Mouse (Mus musculus) bone marrow, adult 2 months (tissue): Measurements from ENCODE around the gene Wdr86. TPM values are rescaled to one million over a fixed set of nuclear protein-coding genes. Genes with fewer than 3 reads are reported as not detected.

Experiments used
- H3K27ac ChIP-seq: fragments of 200-500 bp; 2 replicates; pipeline ENCODE4 v1.5.1; 2012; ENCODE audit warnings: low read depth, mild to moderate bottlenecking, control low read depth, inconsistent platforms, low read length; ENCODE audit not compliant: control insufficient read depth, poor library complexity, insufficient read depth
- H3K4me1 ChIP-seq: fragments of 200-500 bp; 2 replicates; pipeline ENCODE4 v1.6.1; 2011; ENCODE audit warnings: low read length; ENCODE audit not compliant: control insufficient read depth, insufficient read depth
- H3K4me3 ChIP-seq: fragments of 200-500 bp; replicated peaks from 2 replicates; pipeline ENCODE3; 2011; ENCODE audit warnings: mild to moderate bottlenecking, low read depth, low read length, control low read depth; ENCODE audit not compliant: control insufficient read depth
- CTCF ChIP-seq: fragments of 200-500 bp; IDR thresholded peaks from 2 replicates; pipeline ENCODE4 v1.5.1; 2011; ENCODE audit warnings: low read length, control low read depth; ENCODE audit not compliant: control insufficient read depth, insufficient read depth
- POLR2A ChIP-seq: fragments of 200-500 bp; IDR thresholded peaks from 2 replicates; pipeline ENCODE4 v1.6.1; 2011; ENCODE audit warnings: low read depth, mild to moderate bottlenecking, control low read depth, low read length, borderline replicate concordance; ENCODE audit not compliant: control insufficient read depth
- WGBS: fragments of 180-500 bp; shearing (Covaris S2); methylation state at CpG from one replicate; pipeline ENCODE4 v1.1.7; 2018; 5-methylcytosine and 5-hydroxymethylcytosine counted together
- polyA plus RNA-seq: library from polyadenylated mRNA; stranded (reverse); fragments of >200 nt; gene quantifications from 2 replicates; pipeline ENCODE4 v1.2.4, GENCODE M21; 2011; ENCODE audit warnings: low replicate concordance; ENCODE audit not compliant: missing spikeins, insufficient read depth, insufficient read length

Wdr86 gene
- polyA plus RNA-seq, 1 experiment = 9.1 TPM

GRCm38 (mm10) chr5:24725897-24726296, 4.6 kb downstream of the Wdr86 start:
- H3K27ac ChIP-seq = no peak overlapping the region; the same call in 1 of the 2 replicates
- no peak for TF ChIP-seq CTCF
- TF ChIP-seq POLR2A = no peak
- no peaks in the 10 kb centered on the region for H3K4me1 ChIP-seq
- WGBS = 79% methylated on average over 6 of the region's 6 CpGs
- no peak overlapping the region for H3K4me3 ChIP-seq

- no peak for TF ChIP-seq CTCF
- TF ChIP-seq POLR2A = no peak
- no peak overlapping the region for H3K27ac ChIP-seq
- no peaks in the 10 kb centered on the region for H3K4me1 ChIP-seq
- H3K4me3 ChIP-seq = no peak overlapping the region
- WGBS = 69% methylated on average over 5 of the region's 5 CpGs
Measured at GRCm38 (mm10) chr5:24724805-24725204, 5.7 kb downstream of the Wdr86 start.

DNA sequence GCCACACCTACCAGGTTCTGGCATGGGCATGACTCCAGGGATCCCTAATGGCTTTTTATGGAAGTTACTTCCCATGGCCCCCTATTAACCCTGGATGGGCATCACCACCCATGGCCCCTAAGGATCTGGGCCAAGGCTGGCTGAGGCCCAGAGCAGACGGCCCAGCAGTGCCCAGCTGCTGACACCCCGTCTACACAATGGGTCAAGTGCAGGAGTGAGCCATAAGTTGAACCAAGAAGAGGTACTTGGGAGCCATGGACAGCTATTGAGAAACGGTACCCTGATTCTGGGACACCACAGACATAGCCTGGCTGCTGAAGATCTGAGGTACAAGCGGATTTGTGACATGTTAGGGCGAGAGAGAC, 6.3 kb downstream of the Wdr86 start:
- Histone ChIP-seq H3K4me1 (no peaks in the 10 kb centered on the region), H3K4me3 (no peak overlapping the region), H3K27ac (no peak overlapping the region)
- 80% methylated on average over 5 of the region's 5 CpGs for WGBS
- TF ChIP-seq CTCF = no peak
- TF ChIP-seq POLR2A = no peak

DNA sequence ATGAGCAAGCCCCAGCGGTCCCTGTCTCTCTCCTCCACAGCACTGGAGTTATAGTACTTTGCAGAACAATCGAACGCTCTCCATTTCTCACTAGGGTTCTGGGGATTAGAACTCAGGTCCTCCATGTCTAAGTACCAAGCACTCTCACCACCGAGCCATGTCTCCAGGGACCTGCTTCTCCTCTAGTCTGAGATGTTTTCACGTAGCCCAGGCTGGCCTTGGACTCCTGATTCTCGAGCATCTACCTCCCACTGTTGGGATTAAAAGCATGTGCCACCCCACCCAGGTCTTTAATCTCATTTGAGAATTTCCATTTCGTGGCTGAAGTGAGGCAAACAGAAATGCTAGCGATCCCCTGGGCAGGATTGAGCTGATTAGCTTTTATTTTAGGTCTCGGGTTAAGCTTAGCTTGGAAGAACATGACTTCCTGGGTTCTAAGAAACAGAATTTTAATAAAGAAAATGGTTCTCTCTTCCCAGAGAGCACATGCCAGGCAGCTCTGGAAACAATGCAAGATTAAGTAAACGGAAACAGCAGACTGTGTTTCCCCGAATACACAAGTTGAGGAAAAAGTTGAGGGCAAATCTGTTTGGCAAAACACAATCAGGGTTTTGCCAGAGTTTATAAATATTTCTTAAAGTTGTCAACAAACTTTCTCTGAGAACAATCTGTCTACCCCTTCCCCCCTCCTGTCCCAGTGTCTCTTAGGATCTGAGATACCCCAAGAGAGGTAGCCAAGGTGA, 6.8 kb downstream of the Wdr86 start:
- H3K4me1 ChIP-seq = no peaks in the 10 kb centered on the region
- no peak overlapping the region for H3K27ac ChIP-seq
- H3K4me3 ChIP-seq = no peak overlapping the region
- TF ChIP-seq POLR2A (no peak), CTCF (no peak)
- WGBS = 80% methylated on average over 11 of the region's 11 CpGs

- Histone ChIP-seq H3K27ac (no peak overlapping the region), H3K4me3 (no peak overlapping the region), H3K4me1 (no peaks in the 10 kb centered on the region)
- TF ChIP-seq CTCF (no peak), POLR2A (no peak)
- WGBS = 62% methylated on average over 3 of the region's 3 CpGs
Measured at GRCm38 (mm10) chr5:24719852-24720251, 10.7 kb downstream of the Wdr86 start.

DNA sequence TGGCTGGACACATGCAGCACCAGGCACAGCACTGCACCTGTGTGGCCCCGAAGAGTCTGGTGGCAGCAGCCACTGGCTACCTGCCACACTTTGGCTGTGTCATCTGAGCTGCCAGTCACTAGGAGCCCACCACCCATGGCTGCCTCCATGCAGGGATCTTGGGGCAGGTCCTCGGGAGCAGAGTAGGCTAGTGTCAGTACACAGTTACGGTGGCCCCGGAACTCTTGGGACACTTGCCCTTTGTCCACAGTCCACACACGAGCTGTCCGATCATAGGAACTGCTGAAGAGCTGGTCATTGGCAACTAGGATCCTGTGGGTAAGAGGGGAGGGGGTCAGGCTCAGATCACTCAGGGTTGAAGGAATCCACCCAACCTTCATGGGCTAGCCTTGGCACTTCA, 12.5 kb downstream of the Wdr86 start:
- 87% methylated on average over 6 of the region's 6 CpGs for WGBS
- Histone ChIP-seq H3K27ac (no peak overlapping the region), H3K4me3 (no peak overlapping the region), H3K4me1 (no peaks in the 10 kb centered on the region)
- TF ChIP-seq CTCF (no peak), POLR2A (no peak)

DNA sequence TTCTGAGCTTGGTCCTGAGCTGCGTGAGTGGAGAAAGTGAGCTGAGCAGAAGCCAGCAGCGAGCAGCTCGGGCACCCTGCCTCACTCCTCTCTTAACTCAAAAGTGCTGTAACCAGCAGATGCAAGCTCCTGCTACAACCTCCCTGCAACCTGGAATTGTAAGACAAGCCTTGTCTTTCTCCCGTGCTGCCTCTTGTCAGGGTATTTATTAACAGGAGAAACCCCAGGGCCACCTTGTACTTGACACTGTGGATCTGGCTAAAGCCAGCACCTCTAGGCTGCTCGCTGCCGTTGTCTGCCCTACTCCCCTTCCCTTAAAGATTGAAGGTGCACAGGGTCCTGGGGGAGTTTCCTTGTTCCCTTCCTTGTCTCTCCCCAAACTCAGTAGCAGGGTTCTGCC, 16.5 kb downstream of the Wdr86 start:
- TF ChIP-seq CTCF (no peak), POLR2A (no peak)
- Histone ChIP-seq H3K4me3 (no peak overlapping the region), H3K4me1 (no peaks in the 10 kb centered on the region), H3K27ac (no peak overlapping the region)
- WGBS = 85% methylated on average over 6 of the region's 6 CpGs

DNA sequence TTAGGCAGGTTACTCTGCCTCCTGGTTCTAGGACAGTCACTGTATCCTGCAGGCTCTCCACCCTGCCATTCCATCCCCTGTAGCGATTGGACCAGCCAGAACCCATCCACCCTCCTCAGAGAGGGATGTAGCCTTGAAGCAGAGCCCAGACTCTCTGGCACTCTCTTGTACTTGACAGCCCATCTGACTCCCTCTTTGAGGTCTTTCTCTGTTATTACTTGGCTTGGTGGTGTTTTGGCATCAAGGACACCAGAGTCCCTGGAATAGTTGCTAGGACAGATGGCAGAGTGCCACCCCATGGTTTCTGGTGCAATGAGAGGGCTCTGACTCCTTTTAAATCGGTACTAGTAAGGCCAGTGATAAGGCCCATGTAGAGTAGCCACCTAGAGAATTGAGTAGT, 17.3 kb downstream of the Wdr86 start:
- 68% methylated on average over 2 of the region's 2 CpGs for WGBS
- H3K4me1 ChIP-seq = no peaks in the 10 kb centered on the region
- TF ChIP-seq POLR2A (no peak), CTCF (no peak)
- H3K4me3 ChIP-seq = no peak overlapping the region
- no peak overlapping the region for H3K27ac ChIP-seq

DNA sequence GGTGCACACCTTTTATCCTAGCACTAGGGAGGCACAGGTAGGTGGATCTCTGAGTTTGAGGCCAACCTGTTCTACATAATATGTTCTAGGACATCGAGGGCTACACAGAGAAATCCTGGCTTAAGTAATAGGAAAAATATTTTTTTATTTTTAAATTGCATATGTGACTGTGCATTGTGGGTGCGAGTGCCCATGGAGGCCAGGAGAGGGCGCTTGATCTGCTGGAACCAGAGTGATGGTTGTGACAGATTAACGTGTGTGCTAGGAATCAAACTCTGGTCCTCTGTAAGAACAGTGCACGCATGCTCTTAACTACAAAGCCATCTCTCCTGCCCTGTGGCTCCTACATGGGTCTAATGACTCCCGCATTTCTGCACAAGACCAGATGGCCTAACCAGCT, 18.9 kb downstream of the Wdr86 start:
- WGBS = 90% methylated on average over 6 of the region's 6 CpGs
- no peaks in the 10 kb centered on the region for H3K4me1 ChIP-seq
- no peak overlapping the region for H3K27ac ChIP-seq

More for the DNA sequence above, 18.9 kb downstream of the Wdr86 start:
- no peak overlapping the region for H3K4me3 ChIP-seq
- no peak for TF ChIP-seq CTCF
- TF ChIP-seq POLR2A = no peak
